Mouse (Mus musculus) heart, embryonic 15.5 days (tissue): ENCODE data around the gene Glipr1l1. TPM values are rescaled to one million over a fixed set of nuclear protein-coding genes. Genes with fewer than 3 reads are reported as not detected.
"Not testable (repeated sequence)": the region's sequence is repeated elsewhere in the genome, so short reads cannot be mapped to it uniquely, and the experiment has no call there.

ENCODE experiments used
- ATAC-seq: fragments of 200-750 bp; cut with Nextera tagmentation; replicated peaks from 2 replicates; pipeline ENCODE4 v1.8.0; 2017; ENCODE audit warnings: low read depth, moderate TSS enrichment; ENCODE audit not compliant: insufficient number of reproducible peaks, insufficient read depth, low FRiP score
- H3K27ac ChIP-seq: fragments of 300-500 bp; sonication (generic); 2 replicates; pipeline ENCODE4 v1.5.1; 2015; ENCODE audit warnings: mild to moderate bottlenecking, inconsistent platforms
- H3K27me3 ChIP-seq: fragments of 300-500 bp; sonication (generic); 2 replicates; pipeline ENCODE4 v1.6.1; 2015; ENCODE audit warnings: inconsistent platforms
- H3K36me3 ChIP-seq: fragments of 300-500 bp; sonication (generic); 2 replicates; pipeline ENCODE4 v1.6.1; 2015; ENCODE audit warnings: mild to moderate bottlenecking, inconsistent platforms
- H3K4me1 ChIP-seq: fragments of 300-500 bp; sonication (generic); replicated peaks from 2 replicates; pipeline ENCODE4 v1.6.1; 2015; ENCODE audit warnings: inconsistent platforms
- H3K4me2 ChIP-seq: fragments of 300-500 bp; sonication (generic); 2 replicates; pipeline ENCODE4 v1.6.1; 2015; ENCODE audit warnings: inconsistent platforms, mild to moderate bottlenecking, moderate library complexity
- H3K4me3 ChIP-seq: fragments of 300-500 bp; sonication (generic); 2 replicates; pipeline ENCODE4 v1.5.1; 2015; ENCODE audit warnings: mild to moderate bottlenecking, inconsistent platforms
- H3K9ac ChIP-seq: fragments of 300-500 bp; sonication (generic); 2 replicates; pipeline ENCODE4 v1.6.1; 2015; ENCODE audit warnings: mild to moderate bottlenecking, inconsistent platforms
- H3K9me3 ChIP-seq: fragments of 300-500 bp; sonication (generic); replicated peaks from 2 replicates; pipeline ENCODE4 v1.6.1; 2016; ENCODE audit warnings: inconsistent platforms
- WGBS: fragments of 180-500 bp; shearing (Covaris S2); methylation state at CpG from one replicate; pipeline ENCODE4 v1.1.7; 2015; ENCODE audit warnings: mixed read lengths; 5-methylcytosine and 5-hydroxymethylcytosine counted together
- polyA plus RNA-seq: library from polyadenylated mRNA; unstranded; fragments of >200 nt; fragmentation: Nextera tagmentation; extraction: Ambion mirVana; gene quantifications from 2 replicates; pipeline ENCODE4 v1.2.1, GENCODE M21; 2015

The Glipr1l1 gene
- not detected in 2 replicates for polyA plus RNA-seq

DNA sequence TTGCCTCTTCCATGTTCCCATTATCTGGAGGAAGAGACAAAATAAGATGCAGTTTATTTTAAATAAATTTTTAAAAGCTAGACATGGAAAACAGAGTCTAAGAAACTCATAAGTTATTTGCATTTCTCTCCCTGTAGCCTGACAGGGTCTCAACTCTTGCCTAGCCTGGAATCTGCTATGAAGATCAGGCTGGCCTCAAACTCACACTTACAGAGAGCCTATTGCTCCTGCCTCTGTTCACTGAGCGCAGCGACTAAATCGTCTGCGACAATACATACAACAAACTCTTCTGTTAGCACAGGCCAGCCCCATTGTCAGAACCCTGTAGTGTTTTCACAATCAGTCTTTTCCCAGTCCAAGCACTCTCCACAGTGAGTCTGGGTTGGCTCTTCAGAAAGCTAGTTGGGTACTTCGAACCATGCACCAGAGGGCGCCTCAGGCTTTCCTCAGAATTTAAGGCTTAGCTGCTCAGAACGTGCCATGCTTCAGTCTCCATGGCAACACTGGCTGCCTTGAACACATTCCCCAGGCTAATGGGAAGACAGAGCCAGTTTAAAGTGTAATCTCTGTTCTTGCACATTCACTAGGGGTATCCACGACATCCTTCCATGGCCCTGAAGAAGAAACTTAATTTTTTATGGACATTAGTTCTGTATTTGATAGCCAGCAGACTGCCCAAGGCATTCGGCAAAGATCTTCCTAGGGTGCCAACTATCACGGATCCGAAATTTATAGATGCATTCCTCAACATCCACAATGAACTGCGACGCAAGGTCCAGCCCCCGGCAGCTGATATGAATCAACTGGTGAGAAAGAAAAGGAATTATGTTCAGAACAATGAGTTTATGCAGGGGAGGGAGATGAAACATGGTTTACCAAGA lies at the start of gene Glipr1l1:
TSS of gene Glipr1l1 (plus strand) at position 488 of the 881 bp plus-strand sequence.
- Histone ChIP-seq H3K4me1 (no peaks in the 10 kb centered on the region), H3K9me3 (no peaks in the 10 kb centered on the region), H3K27ac (no peak within 1 kb of the TSS), H3K4me2 (no peak within 1 kb of the TSS), H3K27me3 (no peaks in the 10 kb centered on the region), H3K4me3 (no peak within 1 kb of the TSS), H3K9ac (no peak within 1 kb of the TSS), H3K36me3 (no peaks in the 10 kb centered on the region)
- 0 out of 2 replicates have a peak, but pooled peaks have one; percentile 39 for ATAC-seq
- WGBS = 56% methylated on average over 14 of the region's 14 CpGs

DNA sequence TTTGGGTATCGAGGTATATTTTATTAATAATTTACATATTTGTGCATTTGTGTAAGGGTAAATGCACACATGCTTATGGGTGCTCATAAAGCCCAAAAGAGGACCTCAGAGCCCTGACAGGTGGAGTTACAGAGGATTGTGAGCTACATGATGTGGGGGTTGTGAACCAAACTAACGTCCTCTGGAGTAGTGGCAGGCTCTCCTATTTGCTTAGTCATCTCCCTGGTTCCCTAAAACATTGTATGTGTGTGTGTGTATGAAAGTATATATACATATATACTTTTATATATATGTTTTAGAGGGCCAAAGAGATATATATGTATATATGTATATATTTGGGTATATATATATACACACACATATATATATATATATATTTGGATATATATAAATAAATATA lies 36.4 kb upstream of the Glipr1l1 start:
- no peaks in the 10 kb centered on the region for H3K4me1 ChIP-seq
- ATAC-seq = no peak
- H3K36me3 ChIP-seq = no peaks in the 10 kb centered on the region
- H3K27me3 ChIP-seq = no peaks in the 10 kb centered on the region
- H3K4me3 ChIP-seq = no peak overlapping the region
- 58% methylated on average over 2 of the region's 2 CpGs for WGBS
- H3K9me3 ChIP-seq = no peaks in the 10 kb centered on the region
- H3K9ac ChIP-seq = no peak overlapping the region
- no peak overlapping the region for H3K27ac ChIP-seq
- no peak overlapping the region for H3K4me2 ChIP-seq

DNA sequence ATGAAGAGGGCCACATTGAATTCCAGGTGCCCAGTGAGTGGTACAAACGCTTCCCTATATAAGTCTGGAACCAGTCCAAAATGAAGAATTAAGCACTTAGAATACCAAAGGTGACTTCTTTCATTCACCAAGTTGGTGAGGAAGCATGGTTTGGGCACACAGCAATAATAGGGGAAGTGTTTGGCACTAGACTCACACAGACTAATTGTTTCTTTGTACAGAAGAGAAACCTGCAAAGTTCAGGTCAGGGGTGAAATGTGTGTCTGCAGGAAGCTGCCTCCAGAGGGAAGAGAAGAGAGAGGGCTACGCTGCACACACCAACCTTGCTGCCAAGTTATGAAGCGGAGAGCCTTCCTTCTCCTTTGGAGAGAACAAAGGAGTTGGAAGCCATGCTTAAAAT lies 31.3 kb upstream of the Glipr1l1 start:
- ATAC-seq, H3K9me3 ChIP-seq, H3K4me1 ChIP-seq, H3K36me3 ChIP-seq, H3K27ac ChIP-seq, H3K9ac ChIP-seq, H3K4me2 ChIP-seq, H3K4me3 ChIP-seq, H3K27me3 ChIP-seq: not testable (repeated sequence)
- WGBS = 88% methylated on average over 3 of the region's 3 CpGs

DNA sequence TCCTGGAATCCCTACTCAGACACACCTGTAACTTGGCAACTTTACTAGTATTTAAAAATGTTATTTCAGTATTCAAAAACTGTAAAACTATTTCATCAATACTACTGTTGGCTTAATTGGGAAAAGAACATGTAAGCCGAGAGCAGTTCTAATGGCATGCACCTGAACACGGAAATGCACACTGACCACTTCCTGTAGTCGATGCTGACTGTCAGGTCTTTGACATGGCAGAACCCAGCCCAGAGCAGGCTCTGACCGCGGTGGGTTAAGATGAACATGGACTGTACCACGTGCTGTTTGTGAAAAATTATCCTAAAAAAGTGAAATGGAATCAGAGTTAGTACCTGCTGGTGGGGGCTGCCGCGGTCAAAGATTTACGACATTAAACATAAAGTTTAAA lies 16.5 kb upstream of the Glipr1l1 start:
- not testable (repeated sequence) for H3K9ac ChIP-seq, H3K4me3 ChIP-seq, H3K9me3 ChIP-seq, H3K4me2 ChIP-seq, H3K36me3 ChIP-seq, H3K27ac ChIP-seq, ATAC-seq, H3K4me1 ChIP-seq, H3K27me3 ChIP-seq
- WGBS = 75% methylated on average over 9 of the region's 9 CpGs

DNA sequence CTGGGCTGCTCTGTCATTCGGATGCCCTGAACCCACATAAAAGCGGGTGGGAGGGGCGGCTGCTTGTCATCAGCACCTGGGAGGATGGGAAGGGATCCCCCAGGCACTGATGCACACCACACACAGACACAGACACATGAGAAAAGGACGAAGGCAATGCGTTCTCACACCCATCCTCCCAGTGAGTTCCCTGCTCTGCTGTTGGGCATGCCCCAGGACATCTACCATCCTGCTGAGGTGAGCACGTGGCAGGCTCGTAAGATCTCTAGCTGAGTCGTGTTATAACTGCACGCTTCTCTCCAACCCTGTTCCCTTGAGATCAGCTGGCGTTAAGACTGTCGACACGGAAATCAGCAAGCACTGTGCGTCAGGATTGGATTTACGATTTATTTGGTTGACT lies 15.7 kb upstream of the Glipr1l1 start:
- H3K36me3 ChIP-seq, H3K27me3 ChIP-seq, H3K27ac ChIP-seq, H3K4me1 ChIP-seq, H3K9me3 ChIP-seq, ATAC-seq, H3K4me3 ChIP-seq, H3K9ac ChIP-seq, H3K4me2 ChIP-seq: not testable (repeated sequence)
- WGBS = 49% methylated on average over 14 of the region's 14 CpGs

DNA sequence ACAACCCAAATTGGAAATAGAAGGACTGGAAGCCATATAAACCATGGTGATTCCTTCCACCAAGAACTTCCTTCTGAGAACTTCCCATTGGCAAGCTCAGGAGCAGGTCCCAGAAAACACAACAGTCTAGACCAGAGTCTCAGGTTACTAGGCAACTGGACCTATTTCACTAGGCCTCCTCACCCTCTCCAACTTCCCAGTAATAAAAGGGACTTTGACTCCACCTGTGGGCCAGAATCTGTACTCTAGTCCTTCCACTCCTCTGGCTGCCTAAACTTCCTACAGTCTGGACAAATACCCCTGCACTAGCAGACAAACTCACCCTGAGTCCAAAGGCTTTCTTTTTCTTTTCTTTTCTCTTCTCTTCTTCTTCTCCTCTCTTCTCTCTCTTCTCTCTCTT lies 8.8 kb upstream of the Glipr1l1 start:
- Histone ChIP-seq H3K27ac (no peak overlapping the region), H3K27me3 (no peaks in the 10 kb centered on the region), H3K4me3 (no peak overlapping the region), H3K9ac (no peak overlapping the region), H3K9me3 (no peaks in the 10 kb centered on the region), H3K36me3 (no peaks in the 10 kb centered on the region), H3K4me1 (no peaks in the 10 kb centered on the region), H3K4me2 (no peak overlapping the region)
- ATAC-seq = no peak

DNA sequence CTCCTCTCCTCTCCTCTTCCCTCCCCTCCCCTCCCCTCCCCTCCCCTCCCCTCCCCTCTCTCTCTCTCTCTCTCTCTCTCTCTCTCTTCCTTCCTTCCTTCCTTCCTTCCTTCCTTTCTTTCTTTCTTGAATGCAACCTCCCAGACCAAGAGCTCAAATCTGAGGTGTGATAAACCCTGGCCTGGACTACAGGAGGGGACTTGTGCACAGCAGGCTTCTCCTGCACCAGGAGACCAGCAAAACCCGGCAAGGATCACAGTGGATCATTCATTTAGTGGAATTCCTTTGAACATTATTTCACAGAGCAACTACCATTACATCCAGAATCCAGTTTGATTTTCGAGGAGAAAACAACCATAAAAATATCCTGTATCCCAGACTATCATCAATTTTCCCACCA lies 8.0 kb upstream of the Glipr1l1 start:
- not testable (repeated sequence) for H3K27me3 ChIP-seq, ATAC-seq, H3K27ac ChIP-seq, H3K4me1 ChIP-seq, H3K4me3 ChIP-seq, H3K4me2 ChIP-seq, H3K36me3 ChIP-seq, H3K9ac ChIP-seq, H3K9me3 ChIP-seq
- WGBS = 55% methylated on average over 2 of the region's 2 CpGs

DNA sequence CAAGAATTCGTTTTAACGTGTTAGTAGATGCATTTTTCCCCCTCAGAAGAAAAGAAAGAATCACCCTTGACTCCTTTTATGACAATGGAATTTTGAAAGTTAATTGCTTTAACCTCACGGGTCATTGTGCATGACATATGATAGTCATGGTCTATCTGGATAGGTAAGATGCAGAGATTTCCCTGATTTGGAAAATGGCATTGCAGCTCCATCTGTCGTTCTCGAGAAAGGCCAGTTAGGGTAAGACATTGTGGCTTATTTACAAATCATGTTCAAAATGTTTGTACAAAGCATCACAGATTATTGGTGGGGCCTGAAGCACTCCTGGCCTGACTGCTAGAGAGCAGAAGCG lies 570 bp downstream of the Glipr1l1 start:
- H3K36me3 ChIP-seq, H3K4me2 ChIP-seq, H3K27ac ChIP-seq, ATAC-seq, H3K27me3 ChIP-seq, H3K4me3 ChIP-seq, H3K9me3 ChIP-seq, H3K9ac ChIP-seq, H3K4me1 ChIP-seq: not testable (repeated sequence)
- 81% methylated on average over 6 of the region's 6 CpGs for WGBS

DNA sequence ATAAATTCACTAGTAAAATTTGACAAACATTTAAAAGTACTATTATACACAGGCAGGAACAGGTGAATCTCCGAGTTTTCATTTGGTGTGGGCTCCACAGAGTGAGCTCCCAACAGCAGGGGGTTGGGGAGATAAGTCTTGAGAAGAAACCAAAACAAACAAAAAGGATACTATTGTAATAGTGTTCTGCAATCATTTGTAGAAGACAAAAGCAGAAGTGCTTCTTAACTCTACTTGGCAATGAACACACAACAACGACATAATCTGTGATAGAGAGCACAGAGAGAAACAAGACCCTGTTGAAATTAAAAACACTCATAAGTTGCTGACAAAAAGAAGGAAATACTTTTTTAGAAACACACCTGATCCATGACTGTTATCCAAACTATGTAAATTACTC lies 20.1 kb downstream of the Glipr1l1 start:
- 19% methylated on average over 2 of the region's 2 CpGs for WGBS
- no peak for ATAC-seq
- H3K27me3 ChIP-seq = no peaks in the 10 kb centered on the region
- no peak overlapping the region for H3K27ac ChIP-seq
- H3K4me3 ChIP-seq = no peak overlapping the region
- H3K4me1 ChIP-seq = no peaks in the 10 kb centered on the region
- H3K9me3 ChIP-seq = no peaks in the 10 kb centered on the region
- no peak overlapping the region for H3K4me2 ChIP-seq
- H3K9ac ChIP-seq = no peak overlapping the region
- H3K36me3 ChIP-seq = no peaks in the 10 kb centered on the region

DNA sequence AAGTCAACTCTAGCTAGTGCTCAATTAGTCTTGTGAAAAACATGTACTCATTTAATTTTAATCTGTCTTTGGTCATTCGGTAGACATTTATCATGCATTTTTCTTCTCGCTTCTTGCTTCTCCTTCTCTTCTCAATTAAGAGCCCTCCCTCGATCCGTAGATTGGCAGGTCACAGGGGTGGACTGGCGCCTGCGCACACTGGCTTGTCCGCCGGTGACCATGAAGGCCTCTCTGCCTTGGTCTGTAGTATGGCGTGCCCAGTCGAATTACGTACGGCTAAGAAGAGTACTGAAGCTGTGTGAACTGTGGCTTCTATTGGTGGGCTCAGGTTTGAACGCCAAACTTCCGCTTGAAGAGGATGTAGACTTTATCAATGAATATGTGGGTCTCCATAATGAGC lies 23.2 kb downstream of the Glipr1l1 start, which contains the start of gene Glipr1l2:
TSS of gene Glipr1l2 (plus strand) at position 198 of the 400 bp plus-strand sequence.
- WGBS = 91% methylated on average over 14 of the region's 14 CpGs
- Histone ChIP-seq H3K36me3 (no peaks in the 10 kb centered on the region), H3K9ac (no peak within 1 kb of the TSS), H3K9me3 (no peaks in the 10 kb centered on the region), H3K4me2 (no peak within 1 kb of the TSS), H3K4me1 (no peaks in the 10 kb centered on the region), H3K27ac (no peak within 1 kb of the TSS), H3K27me3 (no peaks in the 10 kb centered on the region), H3K4me3 (no peak within 1 kb of the TSS)
- ATAC-seq = no peak; the same call in 1 of the 2 replicates

DNA sequence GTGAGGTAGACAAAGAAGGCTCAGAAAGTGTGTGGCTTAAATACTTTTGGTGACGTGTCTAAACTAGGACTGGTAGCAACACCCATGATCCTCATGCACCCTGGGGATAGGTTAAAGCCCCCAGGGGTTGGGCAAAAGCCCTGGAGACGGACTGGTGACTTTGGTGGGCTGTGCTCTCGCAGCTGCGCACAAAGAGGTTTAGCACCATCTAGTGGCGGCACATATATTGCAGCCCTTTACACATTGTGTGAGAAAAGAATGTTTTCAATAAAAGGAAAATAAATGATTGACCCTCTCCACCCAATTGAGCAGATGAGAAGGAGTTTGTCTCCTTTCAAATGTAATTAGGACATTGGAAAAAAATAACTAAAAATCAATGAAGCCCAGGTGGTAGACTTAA lies 45.8 kb downstream of the Glipr1l1 start:
- not testable (repeated sequence) for H3K27me3 ChIP-seq, H3K27ac ChIP-seq, H3K9me3 ChIP-seq, H3K4me1 ChIP-seq, H3K4me3 ChIP-seq, H3K9ac ChIP-seq, H3K4me2 ChIP-seq, H3K36me3 ChIP-seq, ATAC-seq
- 3% methylated on average over 5 of the region's 5 CpGs for WGBS

DNA sequence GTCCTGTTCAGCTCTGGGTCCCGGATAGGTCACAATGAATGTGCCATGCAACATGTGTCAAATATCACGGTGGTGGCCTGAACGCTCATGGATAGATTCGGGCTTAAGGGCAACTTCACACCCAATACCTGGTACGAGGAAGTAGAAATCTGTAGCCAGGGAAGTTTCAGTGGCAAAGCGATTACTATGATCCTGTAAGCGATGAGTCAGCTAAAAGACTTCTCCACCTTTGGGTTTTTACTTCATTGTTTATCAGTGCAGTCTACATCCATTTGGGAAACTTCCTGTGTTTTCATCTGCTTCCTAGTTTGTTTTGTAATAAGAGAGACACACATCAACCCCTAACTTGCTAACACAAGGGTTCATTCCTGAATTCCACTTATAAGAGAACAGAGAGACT lies 50.4 kb downstream of the Glipr1l1 start:
- H3K4me1 ChIP-seq = no peaks in the 10 kb centered on the region
- no peaks in the 10 kb centered on the region for H3K9me3 ChIP-seq
- H3K4me3 ChIP-seq = no peak overlapping the region
- H3K4me2 ChIP-seq = no peak overlapping the region
- no peak overlapping the region for H3K9ac ChIP-seq
- H3K27me3 ChIP-seq = no peaks in the 10 kb centered on the region
- no peaks in the 10 kb centered on the region for H3K36me3 ChIP-seq
- no peak overlapping the region for H3K27ac ChIP-seq
- WGBS = 89% methylated on average over 7 of the region's 7 CpGs
- no peak for ATAC-seq
